Mouse (Mus musculus) heart, embryonic 13.5 days (tissue): ENCODE data around the gene Acrbp. TPM values are rescaled to one million over a fixed set of nuclear protein-coding genes. Genes with fewer than 3 reads are reported as not detected.

ENCODE experiments used
- ATAC-seq: fragments of 200-750 bp; cut with Nextera tagmentation; 2 replicates; pipeline ENCODE4 v1.8.0; 2017; ENCODE audit warnings: moderate TSS enrichment; ENCODE audit not compliant: insufficient number of reproducible peaks, low FRiP score, low TSS enrichment; ENCODE audit errors: extremely low read depth
- H3K27ac ChIP-seq: fragments of 300-500 bp; sonication (generic); replicated peaks from 2 replicates; pipeline ENCODE4 v1.5.1; 2015; ENCODE audit warnings: moderate library complexity, mild to moderate bottlenecking, inconsistent platforms
- H3K27me3 ChIP-seq: fragments of 300-500 bp; sonication (generic); replicated peaks from 2 replicates; pipeline ENCODE4 v1.6.1; 2015; ENCODE audit warnings: mild to moderate bottlenecking, inconsistent platforms
- H3K36me3 ChIP-seq: fragments of 300-500 bp; sonication (generic); 2 replicates; pipeline ENCODE4 v1.6.1; 2015; ENCODE audit warnings: mild to moderate bottlenecking, inconsistent platforms
- H3K4me1 ChIP-seq: fragments of 300-500 bp; sonication (generic); 2 replicates; pipeline ENCODE4 v1.6.1; 2015; ENCODE audit warnings: inconsistent platforms
- H3K4me2 ChIP-seq: fragments of 300-500 bp; sonication (generic); 2 replicates; pipeline ENCODE4 v1.6.1; 2015; ENCODE audit warnings: inconsistent platforms, mild to moderate bottlenecking, moderate library complexity
- H3K4me3 ChIP-seq: fragments of 300-500 bp; sonication (generic); 2 replicates; pipeline ENCODE4 v1.5.1; 2015; ENCODE audit warnings: moderate library complexity, mild to moderate bottlenecking, inconsistent platforms
- H3K9ac ChIP-seq: fragments of 300-500 bp; sonication (generic); 2 replicates; pipeline ENCODE4 v1.6.1; 2015; ENCODE audit warnings: inconsistent platforms, mild to moderate bottlenecking, moderate library complexity
- H3K9me3 ChIP-seq: fragments of 300-500 bp; sonication (generic); 2 replicates; pipeline ENCODE4 v1.6.1; 2016; ENCODE audit warnings: inconsistent platforms
- WGBS: fragments of 180-500 bp; shearing (Covaris S2); methylation state at CpG from one replicate; pipeline ENCODE4 v1.1.7; 2015; ENCODE audit warnings: mixed read lengths; 5-methylcytosine and 5-hydroxymethylcytosine counted together
- polyA plus RNA-seq: library from polyadenylated mRNA; unstranded; fragments of >200 nt; fragmentation: Nextera tagmentation; extraction: Ambion mirVana; gene quantifications from 2 replicates; pipeline ENCODE4 v1.2.1, GENCODE M21; 2015

The Acrbp gene
- polyA plus RNA-seq, 1 experiment from 2014 or later: 5.4 TPM

- H3K4me3 ChIP-seq: no peak overlapping the region
- H3K27me3 ChIP-seq: peaks cover 22% of the 10 kb centered on the region
- H3K9ac ChIP-seq: no peak overlapping the region
- H3K27ac ChIP-seq: peak overlapping the region; percentile 58; the same call in 1 of the 2 replicates
- no peaks in the 10 kb centered on the region for H3K36me3 ChIP-seq
- 68% methylated on average over 18 of the region's 18 CpGs for WGBS
- peaks cover 15% of the 10 kb centered on the region for H3K4me1 ChIP-seq
- no peaks in the 10 kb centered on the region for H3K9me3 ChIP-seq
- H3K4me2 ChIP-seq: no peak overlapping the region
- no peak for ATAC-seq
These were observed 21.8 kb downstream of the Acrbp start for GRCm38 (mm10) chr6:125071170-125071895.

- no peak for ATAC-seq
These were observed 22.4 kb downstream of the Acrbp start for GRCm38 (mm10) chr6:125071896-125072279.

GRCm38 (mm10) chr6:125073825-125074224 lies 24.3 kb downstream of the Acrbp start:
- H3K4me1 ChIP-seq: peaks cover 15% of the 10 kb centered on the region
- ATAC-seq: no peak
- no peaks in the 10 kb centered on the region for H3K9me3 ChIP-seq
- H3K9ac ChIP-seq: no peak overlapping the region
- no peak overlapping the region for H3K4me2 ChIP-seq
- 60% methylated on average over 8 of the region's 8 CpGs for WGBS
- no peak overlapping the region for H3K4me3 ChIP-seq
- peaks cover 13% of the 10 kb centered on the region; the same call in 1 of the 2 replicates for H3K27me3 ChIP-seq
- no peaks in the 10 kb centered on the region for H3K36me3 ChIP-seq
- H3K27ac ChIP-seq: no peak overlapping the region

More at GRCm38 (mm10) chr6:125071896-125072279, 22.4 kb downstream of the Acrbp start:
- WGBS: 25% methylated on average over 2 of the region's 2 CpGs
- Histone ChIP-seq H3K36me3 (no peaks in the 10 kb centered on the region), H3K9me3 (no peaks in the 10 kb centered on the region), H3K9ac (no peak overlapping the region), H3K4me3 (no peak overlapping the region), H3K4me2 (no peak overlapping the region), H3K27me3 (peaks cover 23% of the 10 kb centered on the region), H3K4me1 (peaks cover 15% of the 10 kb centered on the region), H3K27ac (peak overlapping the region; percentile 58)

DNA sequence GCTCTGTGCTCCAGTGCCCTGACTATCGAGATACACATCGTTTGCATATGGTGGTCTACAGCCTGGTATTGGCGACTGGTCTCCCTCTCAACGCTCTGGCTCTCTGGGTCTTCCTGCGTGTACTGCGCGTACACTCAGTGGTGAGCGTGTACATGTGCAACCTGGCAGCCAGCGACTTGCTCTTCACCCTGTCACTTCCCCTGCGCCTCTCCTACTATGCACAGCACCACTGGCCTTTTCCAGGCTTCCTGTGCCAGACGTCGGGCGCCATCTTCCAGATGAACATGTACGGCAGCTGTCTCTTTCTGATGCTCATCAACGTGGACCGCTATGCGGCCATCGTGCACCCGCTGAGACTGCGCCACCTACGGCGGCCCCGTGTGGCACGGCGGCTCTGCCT lies 31.9 kb downstream of the Acrbp start:
- Histone ChIP-seq H3K27me3 (peaks cover 8% of the 10 kb centered on the region; the same call in 1 of the 2 replicates), H3K4me3 (peak overlapping the region; percentile 56), H3K27ac (peak overlapping the region; percentile 74), H3K4me2 (peak overlapping the region; percentile 85), H3K9ac (peak overlapping the region; percentile 81), H3K4me1 (peaks cover 14% of the 10 kb centered on the region), H3K9me3 (no peaks in the 10 kb centered on the region), H3K36me3 (no peaks in the 10 kb centered on the region)
- WGBS: 21% methylated on average over 25 of the region's 25 CpGs
- ATAC-seq: no peak

DNA sequence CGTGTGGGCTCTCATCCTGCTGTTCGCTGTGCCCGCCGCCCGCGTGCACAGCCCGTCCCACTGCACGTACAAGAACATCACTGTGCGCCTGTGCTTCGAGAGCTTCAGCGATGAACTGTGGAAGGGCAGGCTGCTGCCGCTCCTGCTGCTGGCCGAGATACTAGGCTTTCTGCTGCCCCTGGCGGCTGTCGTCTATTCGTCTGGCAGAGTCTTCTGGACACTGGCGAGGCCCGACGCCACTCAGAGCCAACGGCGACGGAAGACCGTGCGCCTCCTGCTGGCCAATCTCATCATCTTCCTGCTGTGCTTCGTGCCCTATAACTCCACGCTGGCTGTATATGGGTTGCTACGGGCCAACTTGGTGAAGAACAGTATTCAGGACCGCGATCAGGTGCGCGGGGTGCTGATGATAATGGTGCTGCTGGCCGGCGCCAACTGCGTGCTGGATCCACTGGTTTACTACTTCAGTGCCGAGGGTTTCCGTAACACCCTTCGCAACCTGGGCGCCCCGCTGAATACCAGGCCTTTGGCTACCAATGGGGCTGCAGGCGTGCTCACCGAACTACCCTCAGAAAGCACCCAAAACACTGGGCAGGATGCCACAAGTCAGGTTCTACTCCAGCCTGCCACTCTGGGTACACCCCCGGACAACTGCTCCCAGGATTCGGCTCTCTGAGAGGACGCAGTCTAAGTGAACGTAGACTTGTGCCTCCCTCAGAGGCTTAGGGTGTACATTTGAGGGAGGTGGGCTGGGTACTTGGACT lies 32.5 kb downstream of the Acrbp start:
- peak overlapping the region; percentile 85 for H3K4me2 ChIP-seq
- H3K36me3 ChIP-seq: no peaks in the 10 kb centered on the region
- H3K9ac ChIP-seq: peak overlapping the region; percentile 81
- peak overlapping the region; percentile 74 for H3K27ac ChIP-seq
- peaks cover 14% of the 10 kb centered on the region for H3K4me1 ChIP-seq
- H3K27me3 ChIP-seq: peaks cover 6% of the 10 kb centered on the region; the same call in 1 of the 2 replicates
- H3K4me3 ChIP-seq: peak overlapping the region; percentile 56
- peak; percentile 71 for ATAC-seq
- WGBS: 21% methylated on average over 45 of the region's 45 CpGs
- no peaks in the 10 kb centered on the region for H3K9me3 ChIP-seq

DNA sequence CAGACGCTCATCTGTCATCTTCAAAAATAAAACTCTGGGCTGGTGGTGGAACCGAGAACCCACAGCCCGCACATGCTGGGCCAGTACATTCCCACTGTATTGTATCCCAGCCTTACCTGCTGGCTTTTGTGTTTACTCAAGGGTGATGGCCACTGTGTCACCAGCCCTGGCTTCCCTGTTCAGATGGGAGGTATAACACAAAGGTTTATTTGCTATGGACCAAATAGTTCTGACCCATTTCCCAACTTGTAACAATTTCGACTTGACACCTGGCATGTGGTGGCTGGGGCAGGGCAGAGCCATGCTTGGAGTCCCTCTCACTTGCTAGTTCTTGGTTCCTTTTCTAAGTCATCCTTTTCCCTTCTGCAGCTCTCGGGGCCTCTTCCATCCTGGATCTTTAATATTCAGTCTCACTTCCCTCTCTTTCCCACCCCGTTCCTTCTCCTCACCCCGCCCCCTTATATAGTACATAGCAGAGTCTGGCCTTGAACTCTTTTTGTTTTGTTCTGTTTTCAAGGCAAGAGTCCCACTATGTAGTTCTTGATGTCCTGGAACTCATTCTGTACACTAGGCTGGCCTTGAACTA lies 33.4 kb downstream of the Acrbp start:
- Histone ChIP-seq H3K27me3 (peaks cover 6% of the 10 kb centered on the region; the same call in 1 of the 2 replicates), H3K9ac (no peak overlapping the region), H3K27ac (no peak overlapping the region), H3K36me3 (no peaks in the 10 kb centered on the region), H3K9me3 (no peaks in the 10 kb centered on the region), H3K4me2 (no peak overlapping the region), H3K4me3 (no peak overlapping the region), H3K4me1 (peaks cover 14% of the 10 kb centered on the region)
- no peak for ATAC-seq
- 87% methylated on average over 7 of the region's 7 CpGs for WGBS

DNA sequence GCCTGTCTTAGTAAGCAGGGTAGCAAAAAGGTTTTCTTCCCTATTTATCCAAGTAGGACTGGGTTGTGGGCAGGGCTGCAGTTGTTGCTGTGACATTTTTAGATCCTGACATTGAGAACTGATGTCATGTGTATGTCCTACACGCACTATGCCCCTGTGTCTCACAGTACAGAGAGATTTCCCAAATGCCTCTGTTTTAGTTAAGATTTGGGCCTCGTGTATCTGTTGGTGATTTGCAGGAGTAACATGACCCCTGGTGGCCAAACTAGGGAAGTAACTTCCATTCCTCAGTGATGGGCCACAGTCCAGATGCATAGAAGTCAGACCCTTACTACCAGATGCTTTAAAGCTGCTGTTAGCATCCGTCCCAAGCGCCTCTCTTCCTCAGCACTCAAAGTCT lies 34.9 kb downstream of the Acrbp start:
- H3K36me3 ChIP-seq: no peaks in the 10 kb centered on the region
- no peak for ATAC-seq
- H3K9ac ChIP-seq: 0 out of 2 replicates have a peak overlapping the region, but pooled peaks have one; percentile 17
- WGBS: 4% methylated on average over 4 of the region's 4 CpGs
- no peak overlapping the region for H3K27ac ChIP-seq
- no peak overlapping the region for H3K4me2 ChIP-seq
- H3K4me1 ChIP-seq: peaks cover 26% of the 10 kb centered on the region
- no peaks in the 10 kb centered on the region for H3K9me3 ChIP-seq
- no peaks in the 10 kb centered on the region; the same call in 1 of the 2 replicates for H3K27me3 ChIP-seq
- no peak overlapping the region for H3K4me3 ChIP-seq

- 68% methylated on average over 3 of the region's 3 CpGs for WGBS
These were observed 38.4 kb downstream of the Acrbp start for GRCm38 (mm10) chr6:125087937-125088336.

GRCm38 (mm10) chr6:125088561-125089321 lies 39.3 kb downstream of the Acrbp start:
- H3K9ac ChIP-seq: peak overlapping the region; percentile 71
- no peaks in the 10 kb centered on the region for H3K9me3 ChIP-seq
- H3K27ac ChIP-seq: peak overlapping the region; percentile 97
- H3K36me3 ChIP-seq: no peaks in the 10 kb centered on the region
- peak; percentile 57 for ATAC-seq
- H3K4me2 ChIP-seq: peak overlapping the region; percentile 64
- WGBS: 4% methylated on average over 19 of the region's 20 CpGs
- H3K27me3 ChIP-seq: no peaks in the 10 kb centered on the region
- H3K4me3 ChIP-seq: peak overlapping the region; percentile 29
- peaks cover 37% of the 10 kb centered on the region for H3K4me1 ChIP-seq

More at GRCm38 (mm10) chr6:125087937-125088336, 38.4 kb downstream of the Acrbp start:
- Histone ChIP-seq H3K4me3 (no peak overlapping the region), H3K9me3 (no peaks in the 10 kb centered on the region), H3K4me1 (peaks cover 38% of the 10 kb centered on the region), H3K9ac (0 out of 2 replicates have a peak overlapping the region, but pooled peaks have one; percentile 71), H3K27ac (peak overlapping the region; percentile 97), H3K4me2 (no peak overlapping the region), H3K36me3 (no peaks in the 10 kb centered on the region), H3K27me3 (no peaks in the 10 kb centered on the region; the same call in 1 of the 2 replicates)
- no peak for ATAC-seq

- peak; percentile 55 for ATAC-seq
- Histone ChIP-seq H3K9me3 (no peaks in the 10 kb centered on the region), H3K9ac (peak overlapping the region; percentile 68), H3K4me1 (peaks cover 30% of the 10 kb centered on the region), H3K27me3 (no peaks in the 10 kb centered on the region), H3K27ac (peak overlapping the region; percentile 97), H3K4me3 (peak overlapping the region; percentile 26), H3K36me3 (no peaks in the 10 kb centered on the region), H3K4me2 (peak overlapping the region; percentile 64)
- 4% methylated on average over 15 of the region's 15 CpGs for WGBS
These were observed 40.2 kb downstream of the Acrbp start for GRCm38 (mm10) chr6:125089521-125090321.
